Mouse (Mus musculus): ENCODE data around the gene Psmf1.

- TF ChIP-seq GATA1 (IDR thresholded peaks at IDR 0.05; ENCODE audit: borderline replicate concordance, low read length), result no peak
- no peak for TF ChIP-seq FLI1 (IDR thresholded peaks at IDR 0.05; ENCODE audit: low read length)
Observed at GRCm38 (mm10) chr2:151682976-151683375, 61.0 kb downstream of the Psmf1 start.

Data from megakaryocyte, embryonic 14.5 days (primary cell).